16 mouse cellular contexts compared by ENCODE assay signal in the genomic region with DNA sequence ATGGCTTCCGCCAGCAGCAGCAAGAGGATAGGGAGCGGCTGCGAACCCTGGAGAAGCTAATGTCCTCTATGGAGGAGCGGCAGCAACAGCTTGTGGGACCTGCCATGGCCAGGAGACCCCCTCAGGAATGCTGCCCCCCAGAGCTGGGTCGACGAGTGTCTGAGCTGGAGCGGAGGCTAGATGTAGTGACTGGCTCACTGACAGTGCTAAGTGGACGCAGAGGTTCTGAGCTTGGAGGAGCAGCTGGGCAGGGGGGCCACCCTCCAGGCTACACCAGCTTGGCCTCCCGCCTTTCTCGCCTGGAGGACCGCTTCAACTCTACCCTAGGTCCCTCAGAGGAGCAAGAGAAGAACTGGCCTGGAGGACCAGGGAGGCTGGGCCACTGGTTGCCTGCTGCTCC. TPM values are rescaled to one million over a fixed set of nuclear protein-coding genes. Genes with fewer than 3 reads are reported as not detected.
DNase-seq lines count a peak whose midpoint lies in the region; ATAC-seq and TF ChIP-seq lines count a peak whose summit lies in the region.
"Had no signal": no experiment of that assay in that cellular context is flagged by ENCODE, and none has a peak within 500 bp of the region (broad histone marks: within the 10 kb centered on the region; RNA-seq: fewer than 3 reads in every experiment).

No protein-coding gene starts in this region.

- no peaks in the 10 kb centered on the region for H3K9me3 ChIP-seq in heart, embryonic 10.5 days
- H3K9me3 ChIP-seq in limb, embryonic 12.5 days: no peaks in the 10 kb centered on the region
- H3K9me3 ChIP-seq: midbrain, embryonic 15.5 days; neural tube, embryonic 13.5 days had no signal

- H3K36me3 ChIP-seq in heart, embryonic 10.5 days: peaks cover 42% of the 10 kb centered on the region
- peaks cover 47% of the 10 kb centered on the region for H3K36me3 ChIP-seq in limb, embryonic 12.5 days
- H3K36me3 ChIP-seq: midbrain, embryonic 15.5 days; neural tube, embryonic 13.5 days had no signal

- H3K4me1 ChIP-seq in heart, embryonic 10.5 days: peaks cover 85% of the 10 kb centered on the region
- peaks cover 5% of the 10 kb centered on the region for H3K4me1 ChIP-seq in bone marrow, adult 2 months (ENCODE audit: control insufficient read depth, insufficient read depth, low read length)
- H3K4me1 ChIP-seq in limb, embryonic 12.5 days (replicated peaks): peaks cover 75% of the 10 kb centered on the region

- peak overlapping the region; percentile 93 for H3K27ac ChIP-seq in heart, embryonic 10.5 days
- peak overlapping the region; percentile 79; the same call in 1 of the 2 replicates for H3K27ac ChIP-seq in layer of hippocampus, adult 2 months
- peak overlapping the region; percentile 63; the same call in 1 of the 2 replicates for H3K27ac ChIP-seq in bone marrow, adult 2 months (ENCODE audit: control insufficient read depth, insufficient read depth, low read depth, low read length, poor library complexity)
- H3K27ac ChIP-seq in limb, embryonic 12.5 days: peak overlapping the region; percentile 35; the same call in 1 of the 2 replicates
- H3K27ac ChIP-seq: midbrain, embryonic 15.5 days; neural tube, embryonic 13.5 days had no signal

- H3K9ac ChIP-seq in limb, embryonic 12.5 days (replicated peaks): no peak overlapping the region
- H3K9ac ChIP-seq: midbrain, embryonic 15.5 days; neural tube, embryonic 13.5 days had no signal

- H3K4me3 ChIP-seq in heart, embryonic 10.5 days: no peak overlapping the region
- no peak overlapping the region for H3K4me3 ChIP-seq in layer of hippocampus, adult 2 months
- no peak overlapping the region for H3K4me3 ChIP-seq in bone marrow, adult 2 months (replicated peaks; ENCODE audit: control insufficient read depth, low read depth, low read length)
- 0 out of 2 replicates have a peak overlapping the region, but pooled peaks have one; percentile 1 for H3K4me3 ChIP-seq in limb, embryonic 12.5 days (replicated peaks)
- H3K4me3 ChIP-seq: midbrain, embryonic 15.5 days; neural tube, embryonic 13.5 days had no signal

- no peak for TF ChIP-seq POLR2A in bone marrow, adult 2 months (IDR thresholded peaks at IDR 0.05; ENCODE audit: borderline replicate concordance, control insufficient read depth, low read depth, low read length)

- no peaks in the 10 kb centered on the region for H3K27me3 ChIP-seq in heart, embryonic 10.5 days (ENCODE audit: insufficient read depth, poor library complexity, severe bottlenecking)
- no peaks in the 10 kb centered on the region for H3K27me3 ChIP-seq in limb, embryonic 12.5 days
- H3K27me3 ChIP-seq: midbrain, embryonic 15.5 days; neural tube, embryonic 13.5 days had no signal

- DNase-seq in heart, embryonic 10.5 days (ENCODE audit: low spot score): no peak
- DNase-seq in heart, adult 18-20 months: no peak
- no peak for DNase-seq in layer of hippocampus, adult 2 months (ENCODE audit: low spot score in 2 of 2)
- no peak for DNase-seq in layer of hippocampus, adult 8-10 months (ENCODE audit: low spot score in 2 of 2)
- DNase-seq in adrenal gland, postnatal 14 days: no peak
- DNase-seq: adrenal gland, adult 2 months; kidney, adult 18-20 months; lung, postnatal 14 days; thymus, adult 18-20 months had no signal

- WGBS in heart, embryonic 10.5 days: 83% methylated on average over 11 of the region's 11 CpGs
- WGBS in bone marrow, adult 2 months: 90% methylated on average over 11 of the region's 11 CpGs
- 84% methylated on average over 11 of the region's 11 CpGs for WGBS in limb, embryonic 12.5 days

- no peak for ATAC-seq in limb, embryonic 12.5 days (ENCODE audit: insufficient number of reproducible peaks, insufficient read depth, low FRiP score, low TSS enrichment, low read depth)
- no peak for ATAC-seq in erythroid progenitor cell, adult 5-6 weeks (replicated peaks; ENCODE audit: low FRiP score, poor library complexity, severe bottlenecking)
- ATAC-seq: CD4-positive, CD25-positive, alpha-beta regulatory T cell, adult 4 months; midbrain, embryonic 15.5 days had no signal

- no peak overlapping the region for H3K4me2 ChIP-seq in limb, embryonic 12.5 days
- H3K4me2 ChIP-seq: midbrain, embryonic 15.5 days; neural tube, embryonic 13.5 days had no signal

- TF ChIP-seq CTCF in layer of hippocampus, adult 2 months (conservative IDR thresholded peaks at IDR 0.05): no peak
- TF ChIP-seq CTCF in bone marrow, adult 2 months (IDR thresholded peaks at IDR 0.05; ENCODE audit: control insufficient read depth, insufficient read depth, low read length): no peak

RNA-seq across cellular contexts. Expression of gene Khk, which starts 3.9 kb away (rescaled TPM):
- polyA plus RNA-seq in heart, embryonic 10.5 days (2016; fragmentation: Nextera tagmentation; extraction: Ambion mirVana): 10.5 and 14.5 TPM in 2 replicates
- 10 to 100 TPM; 27.1 to 28.5 TPM for total RNA-seq in heart, adult 18-20 months (2021)
- total RNA-seq in layer of hippocampus, adult 2 months (2021): 10 to 100 TPM; 17.0 to 17.7 TPM
- total RNA-seq in layer of hippocampus, adult 8-10 months (2022): 10 to 100 TPM; 13.2 to 23.8 (median 16.8) TPM
- 42.6 and 45.4 TPM in 2 replicates for polyA plus RNA-seq in bone marrow, adult 2 months (2011; ENCODE audit: insufficient read depth, insufficient read length, low replicate concordance, missing spikeins)
- 11.7 and 14.6 TPM in 2 replicates for polyA plus RNA-seq in limb, embryonic 12.5 days (2016; fragmentation: Nextera tagmentation; extraction: Ambion mirVana)
- total RNA-seq in erythroid progenitor cell, adult 5-6 weeks (2015; ENCODE audit: low replicate concordance): 2.5 and 10.8 TPM in 2 replicates
- 4.4 and 8.9 TPM in 2 replicates for total RNA-seq in erythroid progenitor cell, adult 5-6 weeks (2017; ENCODE audit: low replicate concordance)
- 48.4 and 70.5 TPM in 2 replicates for total RNA-seq in adrenal gland, postnatal 14 days (2021)

RNA-seq across cellular contexts. Expression of gene Emilin1, which starts 4.1 kb away (rescaled TPM):
- 166 and 172 TPM in 2 replicates for polyA plus RNA-seq in heart, embryonic 10.5 days (2016; fragmentation: Nextera tagmentation; extraction: Ambion mirVana)
- 10 to 100 TPM; 14.2 to 16.9 TPM for total RNA-seq in heart, adult 18-20 months (2021)
- total RNA-seq in layer of hippocampus, adult 2 months (2021): 1 to 10 TPM; 2.0 TPM
- total RNA-seq in layer of hippocampus, adult 8-10 months (2022): 1 to 10 TPM; 2.1 to 3.1 (median 2.6) TPM
- 9.3 and 17.6 TPM in 2 replicates for polyA plus RNA-seq in bone marrow, adult 2 months (2011; ENCODE audit: insufficient read depth, insufficient read length, low replicate concordance, missing spikeins)
- 221 and 225 TPM in 2 replicates for polyA plus RNA-seq in limb, embryonic 12.5 days (2016; fragmentation: Nextera tagmentation; extraction: Ambion mirVana)
- total RNA-seq in erythroid progenitor cell, adult 5-6 weeks (2015; ENCODE audit: low replicate concordance): 9.6 and 11.5 TPM in 2 replicates
- 5.6 and 11.6 TPM in 2 replicates for total RNA-seq in erythroid progenitor cell, adult 5-6 weeks (2017; ENCODE audit: low replicate concordance)
- 46.2 and 51.0 TPM in 2 replicates for total RNA-seq in adrenal gland, postnatal 14 days (2021)

RNA-seq across cellular contexts. Expression of gene Ost4, which starts 9.8 kb away (rescaled TPM):
- 432 and 455 TPM in 2 replicates for polyA plus RNA-seq in heart, embryonic 10.5 days (2016; fragmentation: Nextera tagmentation; extraction: Ambion mirVana)
- 100 to 1,000 TPM; 146 to 159 TPM for total RNA-seq in heart, adult 18-20 months (2021)
- total RNA-seq in layer of hippocampus, adult 2 months (2021): 10 to 100 TPM; 91.5 to 93.8 TPM
- 100 to 1,000 TPM in 1 of 4 experiments, 10 to 100 TPM in 3; 78.4 to 104 (median 90.6) TPM for total RNA-seq in layer of hippocampus, adult 8-10 months (2022)
- polyA plus RNA-seq in bone marrow, adult 2 months (2011; ENCODE audit: insufficient read depth, insufficient read length, low replicate concordance, missing spikeins): 147 and 148 TPM in 2 replicates
- 351 and 355 TPM in 2 replicates for polyA plus RNA-seq in limb, embryonic 12.5 days (2016; fragmentation: Nextera tagmentation; extraction: Ambion mirVana)
- total RNA-seq in erythroid progenitor cell, adult 5-6 weeks (2015; ENCODE audit: low replicate concordance): 256 and 260 TPM in 2 replicates
- total RNA-seq in erythroid progenitor cell, adult 5-6 weeks (2017; ENCODE audit: low replicate concordance): 78.4 and 188 TPM in 2 replicates
- 210 and 212 TPM in 2 replicates for total RNA-seq in adrenal gland, postnatal 14 days (2021)

RNA-seq across cellular contexts. Expression of gene Cgref1, which starts 28.0 kb away (rescaled TPM):
- 5.5 and 6.0 TPM in 2 replicates for polyA plus RNA-seq in heart, embryonic 10.5 days (2016; fragmentation: Nextera tagmentation; extraction: Ambion mirVana)
- under 1 TPM; 0.59 to 0.84 TPM for total RNA-seq in heart, adult 18-20 months (2021)
- total RNA-seq in layer of hippocampus, adult 2 months (2021): 10 to 100 TPM; 15.5 to 16.7 TPM
- 10 to 100 TPM; 13.8 to 19.2 (median 18.8) TPM for total RNA-seq in layer of hippocampus, adult 8-10 months (2022)
- polyA plus RNA-seq in bone marrow, adult 2 months (2011; ENCODE audit: insufficient read depth, insufficient read length, low replicate concordance, missing spikeins): 1.0 TPM in 1 of 2 replicates, not detected in the other
- polyA plus RNA-seq in limb, embryonic 12.5 days (2016; fragmentation: Nextera tagmentation; extraction: Ambion mirVana): 4.1 and 4.4 TPM in 2 replicates
- not detected in 2 replicates for total RNA-seq in erythroid progenitor cell, adult 5-6 weeks (2015; ENCODE audit: low replicate concordance)
- not detected in 2 replicates for total RNA-seq in erythroid progenitor cell, adult 5-6 weeks (2017; ENCODE audit: low replicate concordance)
- 0.56 and 0.86 TPM in 2 replicates for total RNA-seq in adrenal gland, postnatal 14 days (2021)
- total RNA-seq: hematopoietic stem cell, adult 5-6 weeks had no signal

RNA-seq across cellular contexts. Expression of gene Agbl5, which starts 28.9 kb away (rescaled TPM):
- polyA plus RNA-seq in heart, embryonic 10.5 days (2016; fragmentation: Nextera tagmentation; extraction: Ambion mirVana): 12.3 and 17.4 TPM in 2 replicates
- total RNA-seq in heart, adult 18-20 months (2021): 1 to 10 TPM; 7.2 to 7.3 TPM
- 10 to 100 TPM; 12.2 to 15.5 TPM for total RNA-seq in layer of hippocampus, adult 2 months (2021)
- total RNA-seq in layer of hippocampus, adult 8-10 months (2022): 10 to 100 TPM; 14.4 to 19.3 (median 16.2) TPM
- polyA plus RNA-seq in bone marrow, adult 2 months (2011; ENCODE audit: insufficient read depth, insufficient read length, low replicate concordance, missing spikeins): 5.4 and 6.2 TPM in 2 replicates
- polyA plus RNA-seq in limb, embryonic 12.5 days (2016; fragmentation: Nextera tagmentation; extraction: Ambion mirVana): 35.8 and 42.0 TPM in 2 replicates
- total RNA-seq in erythroid progenitor cell, adult 5-6 weeks (2015; ENCODE audit: low replicate concordance): 3.4 and 3.6 TPM in 2 replicates
- total RNA-seq in erythroid progenitor cell, adult 5-6 weeks (2017; ENCODE audit: low replicate concordance): 1.1 and 7.1 TPM in 2 replicates
- total RNA-seq in adrenal gland, postnatal 14 days (2021): 10.4 and 11.7 TPM in 2 replicates

Comparison
In these comparisons a context has a peak if more than half of its experiments do, and no peak if none do; other contexts are left out.
1. H3K27ac ChIP-seq: peak in every context shown above with its lines; median percentile 93 in heart, embryonic 10.5 days; 79 in layer of hippocampus, adult 2 months; 63 in bone marrow, adult 2 months; 35 in limb, embryonic 12.5 days.